Mouse (Mus musculus) inflammation-experienced regulatory T-cells (primary cell): ENCODE measurements around the gene Itih5. TPM values are rescaled to one million over a fixed set of nuclear protein-coding genes. Genes with fewer than 3 reads are reported as not detected.

Experiments used
- polyA plus RNA-seq, 2 experiments: library from polyadenylated mRNA; unstranded; fragments of 100-300 nt; shearing (Covaris generic); gene quantifications; one replicate each; pipeline ENCODE4 v1.2.1; 2017

Gene Itih5
- polyA plus RNA-seq = 10 to 100 TPM in 1 of 2 experiments, 1 to 10 TPM in 1; 2.3 to 12.4 TPM

GRCm38 (mm10) chr2:10153201-10154075, at the start of gene Itih5:
Gene Itih5, plus strand, starts transcription at chr2:10153571.

GRCm38 (mm10) chr2:10131296-10131695, 22.1 kb upstream of the Itih5 start, which contains the start of gene Itih2:
Gene Itih2, minus strand, starts transcription at chr2:10131396.

Other genes with a start within 250 kb of the Itih5 start
- gene Taf3, start 105.0 kb upstream of the Itih5 start, polyA plus RNA-seq = 10 to 100 TPM; 19.6 to 29.4 TPM
- gene Atp5c1, start 73.1 kb upstream of the Itih5 start, polyA plus RNA-seq = 100 to 1,000 TPM; 390 to 421 TPM
- 10 to 100 TPM; 29.4 to 57.3 TPM for gene Kin, start 73.0 kb upstream of the Itih5 start, polyA plus RNA-seq
- under 1 TPM in 1 of 2 experiments, not detected in 1; 0.75 TPM for gene Itih2, start 22.2 kb upstream of the Itih5 start, polyA plus RNA-seq
- 1 to 10 TPM; 2.6 to 5.0 TPM for gene Sfmbt2, start 216.9 kb downstream of the Itih5 start, polyA plus RNA-seq